Mouse (Mus musculus): ENCODE measurements around the gene Rapgef4.

- TF ChIP-seq CTCF (IDR thresholded peaks at IDR 0.05; ENCODE audit: extremely low read depth, insufficient read depth, insufficient read length, insufficient replicate concordance): no peak
- no peak for TF ChIP-seq POLR2A (IDR thresholded peaks at IDR 0.05; ENCODE audit: low read depth, low read length)
Observed at GRCm38 (mm10) chr2:72104604-72105003, 123.6 kb downstream of the Rapgef4 start.

Measured in spleen, adult 2 months (tissue).